Mouse (Mus musculus): Measurements from ENCODE around the gene Nrsn1. TPM values are rescaled to one million over a fixed set of nuclear protein-coding genes. Genes with fewer than 3 reads are reported as not detected.

The Nrsn1 gene
- polyA plus RNA-seq, 1 experiment, result 124 TPM

- H3K4me1 ChIP-seq (ENCODE audit: control insufficient read depth, insufficient read depth, low read length), result no peaks in the 10 kb centered on the region
- no peak overlapping the region for H3K4me3 ChIP-seq (replicated peaks; ENCODE audit: insufficient read depth, low read depth, low read length)
- H3K27me3 ChIP-seq (ENCODE audit: control insufficient read depth, insufficient read depth, low read length), result no peaks in the 10 kb centered on the region
- H3K27ac ChIP-seq (ENCODE audit: insufficient read depth, low read length), result no peak overlapping the region
- 41% methylated on average over 4 of the region's 4 CpGs for WGBS
- TF ChIP-seq CTCF (IDR thresholded peaks at IDR 0.05; ENCODE audit: borderline replicate concordance, insufficient read depth, low read depth, low read length), result no peak
- TF ChIP-seq POLR2A (IDR thresholded peaks at IDR 0.05; ENCODE audit: borderline replicate concordance, insufficient read depth, low read length), result no peak
- DNase-seq, result no peak
These were observed 7.6 kb downstream of the Nrsn1 start for GRCm38 (mm10) chr13:25262748-25263147.

GRCm38 (mm10) chr13:25257608-25258007 lies 12.7 kb downstream of the Nrsn1 start:
- H3K4me3 ChIP-seq (replicated peaks; ENCODE audit: insufficient read depth, low read depth, low read length), result no peak overlapping the region
- TF ChIP-seq CTCF (IDR thresholded peaks at IDR 0.05; ENCODE audit: borderline replicate concordance, insufficient read depth, low read depth, low read length) (no peak), POLR2A (IDR thresholded peaks at IDR 0.05; ENCODE audit: borderline replicate concordance, insufficient read depth, low read length) (no peak)
- H3K27me3 ChIP-seq (ENCODE audit: control insufficient read depth, insufficient read depth, low read length), result no peaks in the 10 kb centered on the region
- no peaks in the 10 kb centered on the region for H3K4me1 ChIP-seq (ENCODE audit: control insufficient read depth, insufficient read depth, low read length)
- H3K27ac ChIP-seq (ENCODE audit: insufficient read depth, low read length), result no peak overlapping the region
- WGBS, result 30% methylated on average over 6 of the region's 6 CpGs
- no peak for DNase-seq

GRCm38 (mm10) chr13:25254478-25255263 lies 15.6 kb downstream of the Nrsn1 start:
- WGBS, result 85% methylated on average over 9 of the region's 9 CpGs
- Histone ChIP-seq H3K27me3 (ENCODE audit: control insufficient read depth, insufficient read depth, low read length) (no peaks in the 10 kb centered on the region), H3K27ac (ENCODE audit: insufficient read depth, low read length) (no peak overlapping the region), H3K4me1 (ENCODE audit: control insufficient read depth, insufficient read depth, low read length) (no peaks in the 10 kb centered on the region), H3K4me3 (replicated peaks; ENCODE audit: insufficient read depth, low read depth, low read length) (no peak overlapping the region)
- no peak for DNase-seq
- TF ChIP-seq CTCF (IDR thresholded peaks at IDR 0.05; ENCODE audit: borderline replicate concordance, insufficient read depth, low read depth, low read length), result no peak
- TF ChIP-seq POLR2A (IDR thresholded peaks at IDR 0.05; ENCODE audit: borderline replicate concordance, insufficient read depth, low read length), result no peak

- Histone ChIP-seq H3K27ac (ENCODE audit: insufficient read depth, low read length) (no peak overlapping the region), H3K27me3 (ENCODE audit: control insufficient read depth, insufficient read depth, low read length) (no peaks in the 10 kb centered on the region), H3K4me1 (ENCODE audit: control insufficient read depth, insufficient read depth, low read length) (no peaks in the 10 kb centered on the region), H3K4me3 (replicated peaks; ENCODE audit: insufficient read depth, low read depth, low read length) (no peak overlapping the region)
- TF ChIP-seq CTCF (IDR thresholded peaks at IDR 0.05; ENCODE audit: borderline replicate concordance, insufficient read depth, low read depth, low read length) (no peak), POLR2A (IDR thresholded peaks at IDR 0.05; ENCODE audit: borderline replicate concordance, insufficient read depth, low read length) (no peak)
- 67% methylated on average over 1 of the region's 1 CpGs for WGBS
- DNase-seq, result no peak
These were observed 18.4 kb downstream of the Nrsn1 start for GRCm38 (mm10) chr13:25251893-25252292.

- TF ChIP-seq CTCF (IDR thresholded peaks at IDR 0.05; ENCODE audit: borderline replicate concordance, insufficient read depth, low read depth, low read length) (no peak), POLR2A (IDR thresholded peaks at IDR 0.05; ENCODE audit: borderline replicate concordance, insufficient read depth, low read length) (no peak)
- 60% methylated on average over 5 of the region's 5 CpGs for WGBS
- no peak overlapping the region for H3K4me3 ChIP-seq (replicated peaks; ENCODE audit: insufficient read depth, low read depth, low read length)
- H3K27me3 ChIP-seq (ENCODE audit: control insufficient read depth, insufficient read depth, low read length), result no peaks in the 10 kb centered on the region
- no peak for DNase-seq
- H3K4me1 ChIP-seq (ENCODE audit: control insufficient read depth, insufficient read depth, low read length), result no peaks in the 10 kb centered on the region
- no peak overlapping the region for H3K27ac ChIP-seq (ENCODE audit: insufficient read depth, low read length)
These were observed 50.0 kb downstream of the Nrsn1 start for GRCm38 (mm10) chr13:25220186-25220787.

GRCm38 (mm10) chr13:25218394-25218793 lies 51.9 kb downstream of the Nrsn1 start:
- WGBS, result 87% methylated on average over 1 of the region's 1 CpGs
- DNase-seq, result no peak
- H3K27me3 ChIP-seq (ENCODE audit: control insufficient read depth, insufficient read depth, low read length), result no peaks in the 10 kb centered on the region
- no peak overlapping the region for H3K27ac ChIP-seq (ENCODE audit: insufficient read depth, low read length)
- TF ChIP-seq CTCF (IDR thresholded peaks at IDR 0.05; ENCODE audit: borderline replicate concordance, insufficient read depth, low read depth, low read length), result no peak
- TF ChIP-seq POLR2A (IDR thresholded peaks at IDR 0.05; ENCODE audit: borderline replicate concordance, insufficient read depth, low read length), result no peak
- H3K4me1 ChIP-seq (ENCODE audit: control insufficient read depth, insufficient read depth, low read length), result no peaks in the 10 kb centered on the region
- H3K4me3 ChIP-seq (replicated peaks; ENCODE audit: insufficient read depth, low read depth, low read length), result no peak overlapping the region

GRCm38 (mm10) chr13:25206950-25207349 lies 63.4 kb downstream of the Nrsn1 start:
- no peak for DNase-seq
- WGBS, result 89% methylated on average over 5 of the region's 5 CpGs
- Histone ChIP-seq H3K4me1 (ENCODE audit: control insufficient read depth, insufficient read depth, low read length) (no peaks in the 10 kb centered on the region), H3K27ac (ENCODE audit: insufficient read depth, low read length) (no peak overlapping the region), H3K4me3 (replicated peaks; ENCODE audit: insufficient read depth, low read depth, low read length) (no peak overlapping the region), H3K27me3 (ENCODE audit: control insufficient read depth, insufficient read depth, low read length) (no peaks in the 10 kb centered on the region)
- no peak for TF ChIP-seq CTCF (IDR thresholded peaks at IDR 0.05; ENCODE audit: borderline replicate concordance, insufficient read depth, low read depth, low read length)
- no peak for TF ChIP-seq POLR2A (IDR thresholded peaks at IDR 0.05; ENCODE audit: borderline replicate concordance, insufficient read depth, low read length)

Other genes starting within 250 kb of the Nrsn1 start
- gene Dcdc2a, start 214.5 kb downstream of the Nrsn1 start, polyA plus RNA-seq (2012; rRNA removed), result 4.1 and 4.9 TPM in 2 replicates